Mouse (Mus musculus): ENCODE results near the gene Ugt1a8.
"Not testable (repeated sequence)": the region's sequence is repeated elsewhere in the genome, so short reads cannot be mapped to it uniquely, and the experiment has no call there.

- not testable (repeated sequence) for TF ChIP-seq CTCF (IDR thresholded peaks at IDR 0.05); POLR2A (IDR thresholded peaks at IDR 0.05; ENCODE audit: insufficient read depth, low read depth, low read length)
Measured at GRCm38 (mm10) chr1:88134457-88135011, 46.9 kb downstream of the Ugt1a8 start, which contains the start of gene Ugt1a6a.
